Mouse (Mus musculus) neural tube, embryonic 10.5 days (tissue): Measurements from ENCODE around the gene Sdhaf2.

Experiments
- DNase-seq: peaks from one replicate; pipeline ENCODE4 v3.0.0-alpha.2; 2017; ENCODE audit warnings: low spot score; ENCODE audit errors: extremely low spot score

Gene Sdhaf2

GRCm38 (mm10) chr19:10497512-10498160 is 28.3 kb downstream of the Sdhaf2 start:
- DNase-seq = no peak

- no peak for DNase-seq
Observed at GRCm38 (mm10) chr19:10496976-10497375, 29.0 kb downstream of the Sdhaf2 start.

- DNase-seq = no peak
Observed at GRCm38 (mm10) chr19:10495670-10496069, 30.3 kb downstream of the Sdhaf2 start.

- DNase-seq = peak; percentile 66
Observed at GRCm38 (mm10) chr19:10486264-10486738, 39.6 kb downstream of the Sdhaf2 start.

- DNase-seq = peak; percentile 52
Observed at GRCm38 (mm10) chr19:10482703-10483102, 43.2 kb downstream of the Sdhaf2 start, which contains the start of gene Ppp1r32. Ppp1r32 (minus strand) TSS chr19:10482928.

- no peak for DNase-seq
Observed at GRCm38 (mm10) chr19:10479541-10479940, 46.4 kb downstream of the Sdhaf2 start.

GRCm38 (mm10) chr19:10473779-10474178 is 52.2 kb downstream of the Sdhaf2 start:
- no peak for DNase-seq

GRCm38 (mm10) chr19:10472958-10473357 is 53.0 kb downstream of the Sdhaf2 start:
- DNase-seq = no peak

GRCm38 (mm10) chr19:10469171-10469658 is 56.7 kb downstream of the Sdhaf2 start:
- no peak for DNase-seq

GRCm38 (mm10) chr19:10464427-10464826 is 61.5 kb downstream of the Sdhaf2 start:
- DNase-seq = no peak

- no peak for DNase-seq
Observed at GRCm38 (mm10) chr19:10461584-10461983, 64.4 kb downstream of the Sdhaf2 start.

GRCm38 (mm10) chr19:10459907-10460306 is 66.0 kb downstream of the Sdhaf2 start:
- no peak for DNase-seq

- DNase-seq = no peak
Observed at GRCm38 (mm10) chr19:10458096-10458495, 67.8 kb downstream of the Sdhaf2 start.

- DNase-seq = peak; percentile 90
Observed at GRCm38 (mm10) chr19:10457484-10457800, 68.5 kb downstream of the Sdhaf2 start.

- DNase-seq = peak; percentile 77
Observed at GRCm38 (mm10) chr19:10456752-10457483, 69.0 kb downstream of the Sdhaf2 start, which contains the start of gene Lrrc10b. Lrrc10b (minus strand) TSS chr19:10457473.

- no peak for DNase-seq
Observed at GRCm38 (mm10) chr19:10455437-10455806, 70.5 kb downstream of the Sdhaf2 start.

- DNase-seq = no peak
Observed at GRCm38 (mm10) chr19:10454718-10455436, 71.1 kb downstream of the Sdhaf2 start.
